Mouse (Mus musculus) macrophage (primary cell): ENCODE measurements around the gene Gm10226. TPM values are rescaled to one million over a fixed set of nuclear protein-coding genes. Genes with fewer than 3 reads are reported as not detected.

Source experiments
- H3K27ac ChIP-seq: fragments of 350-480 bp; formaldehyde crosslinking; 2 replicates; pipeline ENCODE4 v1.9.0; 2021
- H3K36me3 ChIP-seq: fragments of 350-480 bp; formaldehyde crosslinking; 2 replicates; pipeline ENCODE4 v1.9.0; 2021; ENCODE audit errors: inconsistent target
- H3K4me3 ChIP-seq: fragments of 350-480 bp; formaldehyde crosslinking; 2 replicates; pipeline ENCODE4 v1.9.0; 2021; ENCODE audit errors: inconsistent target
- H3K79me2 ChIP-seq: fragments of 350-480 bp; formaldehyde crosslinking; 2 replicates; pipeline ENCODE4 v1.9.0; 2021; ENCODE audit errors: inconsistent target
- WGBS: methylation state at CpG from one replicate; pipeline ENCODE4 v1.1.7; 2026; ENCODE audit warnings: inconsistent platforms; ENCODE audit not compliant: missing documents; 5-methylcytosine and 5-hydroxymethylcytosine counted together
- polyA plus RNA-seq: library from polyadenylated mRNA; stranded (reverse); fragments of 250-400 nt; gene quantifications from 3 replicates; pipeline ENCODE4 v1.2.4, GENCODE M21; 2018; ENCODE audit warnings: inconsistent platforms

Gene Gm10226
- polyA plus RNA-seq, 1 experiment from 2014 or later, result 39.8 TPM

- no peak overlapping the region for H3K27ac ChIP-seq
- 58% methylated on average over 4 of the region's 4 CpGs for WGBS
- no peaks in the 10 kb centered on the region for H3K79me2 ChIP-seq
- H3K4me3 ChIP-seq, result peak overlapping the region; percentile 49
- no peaks in the 10 kb centered on the region for H3K36me3 ChIP-seq
These were observed 41.4 kb downstream of the Gm10226 start for GRCm38 (mm10) chr17:21733049-21733448.

- H3K36me3 ChIP-seq, result no peaks in the 10 kb centered on the region
- H3K27ac ChIP-seq, result no peak overlapping the region
- WGBS, result under 1% methylated on average over 27 of the region's 27 CpGs
- no peaks in the 10 kb centered on the region for H3K79me2 ChIP-seq
- peak overlapping the region; percentile 49 for H3K4me3 ChIP-seq
These were observed 41.9 kb downstream of the Gm10226 start for GRCm38 (mm10) chr17:21733529-21734031.

Other genes with a start within 250 kb of the Gm10226 start
- gene Zfp51, start 241.5 kb upstream of the Gm10226 start, polyA plus RNA-seq, result 5.0 to 11.8 TPM (median 7.5 TPM) in 3 replicates
- 5.6 to 11.7 TPM (median 10.3 TPM) in 3 replicates for gene Zfp53, start 202.9 kb upstream of the Gm10226 start, polyA plus RNA-seq
- gene Zfp52, start 156.3 kb upstream of the Gm10226 start, polyA plus RNA-seq, result 11.0 to 21.1 TPM (median 13.0 TPM) in 3 replicates
- 5.0 to 9.7 TPM (median 7.9 TPM) in 3 replicates for gene Zfp948, start 124.9 kb upstream of the Gm10226 start, polyA plus RNA-seq
- gene Zfp983, start 41.2 kb upstream of the Gm10226 start, polyA plus RNA-seq, result 2.1 to 4.0 TPM (median 2.2 TPM) in 3 replicates
- 1.8 to 2.9 TPM (median 2.7 TPM) in 3 replicates for gene Zfp760, start 15.9 kb downstream of the Gm10226 start, polyA plus RNA-seq
- gene Zfp229, start 38.9 kb downstream of the Gm10226 start, polyA plus RNA-seq, result 1.2 to 3.1 TPM (median 2.6 TPM) in 3 replicates
- 0.27 to 1.2 TPM (median 0.48 TPM) in 3 replicates for gene Zfp820, start 153.9 kb downstream of the Gm10226 start, polyA plus RNA-seq
- gene Zfp995, start 218.1 kb downstream of the Gm10226 start, polyA plus RNA-seq, result 5.2 to 14.3 TPM (median 5.4 TPM) in 3 replicates